Mouse (Mus musculus): ENCODE results near the gene Scube2.

Scube2 gene

GRCm38 (mm10) chr7:109865370-109866229 lies at the start of gene Scube2:
Scube2 (minus strand) TSS chr7:109865679.
- DNase-seq (ENCODE audit: low spot score), result no peak

DNA sequence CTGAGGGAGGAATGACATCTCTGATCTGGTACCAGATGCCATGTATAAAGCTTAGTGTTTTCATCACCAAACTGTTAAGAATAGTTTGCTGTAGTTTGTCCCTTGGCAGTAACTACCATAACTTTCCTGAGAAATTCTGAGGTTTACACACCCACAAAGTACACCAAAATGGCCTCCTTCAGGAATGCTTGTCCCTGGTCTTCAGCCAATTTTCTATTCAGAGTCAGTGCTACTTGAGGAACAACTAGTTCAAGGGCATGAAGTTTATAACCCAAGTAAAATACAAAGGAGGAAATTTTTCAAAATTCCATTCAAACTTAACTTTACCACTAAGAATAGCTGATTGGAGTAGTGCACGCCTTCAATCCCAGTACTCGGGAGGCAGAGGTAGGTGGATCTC lies 40.7 kb upstream of the Scube2 start:
- DNase-seq (ENCODE audit: low spot score), result no peak

DNA sequence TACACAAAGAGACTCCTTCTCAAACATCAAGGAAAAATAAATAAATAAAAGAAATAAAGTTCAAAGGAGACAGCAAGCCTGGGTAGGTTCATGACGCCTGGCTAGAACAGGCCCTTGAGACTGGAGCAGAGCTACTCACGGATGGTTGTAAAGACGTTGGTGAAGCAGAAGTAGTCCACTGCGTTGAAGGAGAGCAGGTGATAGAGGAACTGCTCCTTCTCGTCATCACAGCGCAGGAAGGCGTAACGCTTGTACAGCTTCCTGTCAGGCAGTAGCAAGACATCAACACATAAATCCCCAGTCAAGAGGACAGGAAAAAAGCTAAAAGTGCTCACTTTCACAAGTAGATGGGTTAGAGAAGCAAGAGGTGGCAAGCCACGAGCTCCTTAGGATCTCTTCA lies 35.4 kb upstream of the Scube2 start:
- peak; percentile 2 for DNase-seq (ENCODE audit: low spot score)

DNA sequence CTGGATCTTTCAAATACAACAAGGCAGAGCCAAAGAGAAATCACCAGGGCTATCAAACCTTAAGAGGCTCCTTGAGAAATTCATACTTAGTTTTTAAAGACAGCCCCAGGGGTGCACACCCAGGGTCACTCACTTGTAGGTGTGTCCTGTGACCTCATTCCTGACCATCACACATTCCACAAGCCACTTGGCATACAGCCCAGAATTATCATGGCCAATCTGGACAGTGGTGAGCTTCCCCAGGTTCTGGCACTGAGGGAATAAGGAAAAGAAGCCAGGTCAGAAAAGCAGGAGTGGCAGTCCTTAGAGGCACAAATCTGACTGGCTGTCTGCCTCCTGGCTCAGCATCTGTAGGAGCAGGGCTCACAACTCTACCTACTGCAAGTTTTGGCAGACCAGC lies 33.4 kb upstream of the Scube2 start:
- DNase-seq (ENCODE audit: low spot score), result no peak

DNA sequence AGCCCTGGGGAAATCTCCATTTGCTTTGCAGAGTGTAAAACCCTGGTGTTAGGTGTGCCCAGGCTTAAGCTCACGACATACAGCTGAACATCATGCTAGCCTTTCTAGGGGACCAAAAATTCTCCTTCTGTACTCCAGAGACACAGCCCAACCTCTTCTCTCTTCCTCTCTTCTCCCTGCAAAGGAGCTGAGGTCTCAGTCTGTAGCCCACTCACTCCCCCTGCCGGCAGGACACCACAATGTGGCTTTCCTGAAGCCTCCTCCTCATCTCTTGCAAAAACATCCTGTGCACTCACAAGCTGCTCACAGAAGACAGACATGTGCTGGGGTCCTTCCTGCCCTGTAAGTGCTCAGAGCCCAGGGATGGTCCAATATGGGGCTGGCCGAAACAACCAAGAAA lies 27.1 kb upstream of the Scube2 start:
- peak; percentile 34 for DNase-seq (ENCODE audit: low spot score)

- no peak for DNase-seq (ENCODE audit: low spot score)
Measured at GRCm38 (mm10) chr7:109891786-109892185, 26.3 kb upstream of the Scube2 start.

DNA sequence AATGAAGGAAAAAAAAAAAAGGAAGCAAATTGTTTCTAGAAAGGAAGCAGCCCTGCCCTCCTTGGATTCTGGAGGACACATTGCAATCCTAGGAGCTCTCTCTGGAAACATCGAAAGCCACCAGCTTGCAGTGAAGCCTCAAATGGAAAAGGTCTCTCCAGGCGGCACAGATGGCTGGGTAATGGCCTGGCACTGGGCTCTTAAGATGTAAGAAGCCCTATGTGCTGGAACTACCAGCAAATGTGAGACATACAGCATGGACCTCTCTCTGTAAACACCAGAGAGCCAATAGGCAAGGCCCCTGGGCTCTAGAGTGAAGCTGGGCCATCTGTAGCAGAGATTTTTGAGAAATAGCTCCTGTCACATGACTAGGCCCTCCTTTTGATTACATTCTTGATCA lies 24.8 kb upstream of the Scube2 start:
- no peak for DNase-seq (ENCODE audit: low spot score)

GRCm38 (mm10) chr7:109889300-109889699 lies 23.8 kb upstream of the Scube2 start:
- DNase-seq (ENCODE audit: low spot score), result no peak

- no peak for DNase-seq (ENCODE audit: low spot score)
Measured at GRCm38 (mm10) chr7:109886249-109886648, 20.8 kb upstream of the Scube2 start.

GRCm38 (mm10) chr7:109882574-109882973 lies 17.1 kb upstream of the Scube2 start:
- no peak for DNase-seq (ENCODE audit: low spot score)

DNA sequence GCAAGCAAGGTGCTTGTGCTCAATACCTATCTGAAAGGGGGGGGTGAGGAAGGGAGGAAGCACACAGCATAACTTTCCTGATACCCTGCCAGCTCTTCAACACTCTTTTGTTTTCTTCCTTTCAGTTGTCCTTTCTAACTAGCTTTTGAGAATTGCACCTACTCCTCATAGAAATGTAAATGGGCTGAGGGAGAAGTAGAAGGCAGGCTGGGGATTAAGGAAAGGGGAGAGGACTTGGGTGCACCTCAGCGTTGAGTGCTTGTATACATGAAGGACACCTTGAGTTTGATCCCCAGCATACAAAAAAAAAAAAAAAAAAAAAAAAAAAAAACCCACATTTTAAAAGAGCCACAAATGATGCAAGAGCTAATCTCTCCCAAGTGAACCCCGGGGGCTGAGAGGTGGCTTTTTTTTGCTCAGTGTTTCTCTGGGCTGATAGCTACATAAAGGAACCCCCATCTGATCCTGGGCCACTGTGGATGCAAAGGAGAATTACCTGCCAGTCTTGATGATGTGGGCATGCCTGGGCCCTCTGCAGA lies 16.2 kb upstream of the Scube2 start:
- no peak for DNase-seq (ENCODE audit: low spot score)

- DNase-seq (ENCODE audit: low spot score), result no peak
Measured at GRCm38 (mm10) chr7:109879158-109879557, 13.7 kb upstream of the Scube2 start.

DNA sequence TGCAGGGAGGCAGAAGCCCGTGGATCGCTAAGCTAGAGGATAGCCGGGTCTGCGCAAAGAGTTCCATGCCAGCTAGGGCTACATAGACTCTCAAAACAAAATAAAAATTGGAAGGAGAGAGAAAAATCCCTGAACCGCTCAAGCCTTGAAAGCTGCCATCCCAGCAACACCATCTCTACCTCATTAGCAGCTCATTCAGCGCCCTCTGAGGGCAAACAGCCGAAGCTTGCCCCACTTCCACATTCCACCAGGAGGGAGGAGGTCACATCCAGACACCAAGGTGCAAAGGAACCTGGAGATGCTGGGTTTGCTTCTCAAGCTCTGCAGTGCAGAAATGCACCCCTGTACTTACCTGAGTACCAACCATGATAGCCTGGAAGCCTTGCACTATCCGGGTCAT lies 10.6 kb upstream of the Scube2 start:
- no peak for DNase-seq (ENCODE audit: low spot score)

GRCm38 (mm10) chr7:109875598-109875997 lies 10.1 kb upstream of the Scube2 start:
- no peak for DNase-seq (ENCODE audit: low spot score)

DNA sequence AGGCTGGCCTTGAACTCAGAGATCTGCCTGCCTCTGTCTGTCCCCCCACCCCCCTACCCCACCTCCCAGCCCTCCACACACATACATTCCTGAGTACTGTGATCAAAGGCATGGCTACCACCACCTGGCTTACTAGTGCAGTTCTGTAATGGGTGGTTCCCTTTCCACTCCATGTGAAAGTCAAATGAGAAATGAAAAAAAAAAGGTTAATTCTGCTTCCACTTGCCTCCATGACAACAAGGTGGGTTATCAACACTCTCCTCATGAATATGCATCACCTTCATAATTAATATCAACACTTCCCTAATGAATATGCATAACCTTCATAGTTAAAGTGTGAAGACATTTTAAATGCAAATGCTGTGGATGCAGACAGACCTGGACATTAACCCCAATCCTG lies 9.6 kb upstream of the Scube2 start:
- no peak for DNase-seq (ENCODE audit: low spot score)

DNA sequence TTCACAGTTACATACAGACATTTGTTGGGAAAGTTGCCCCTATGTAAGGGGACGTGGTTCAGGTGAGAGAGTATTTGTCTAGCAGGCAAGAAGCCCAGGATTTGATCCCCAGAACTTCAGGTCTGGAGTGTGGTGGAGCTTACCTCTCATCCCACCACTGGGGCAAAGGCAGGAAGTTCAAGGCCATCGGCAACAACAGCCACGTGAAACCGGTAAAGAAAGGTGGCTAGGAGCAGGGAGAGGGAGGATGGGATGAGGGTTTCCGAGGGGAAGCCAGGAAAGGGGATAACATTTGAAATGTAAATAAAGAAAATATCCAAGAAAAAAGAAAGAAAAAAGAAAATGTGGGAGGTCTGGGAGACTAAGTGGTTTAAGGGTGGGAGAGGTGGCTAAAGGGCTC lies 7.7 kb upstream of the Scube2 start:
- DNase-seq (ENCODE audit: low spot score), result no peak

GRCm38 (mm10) chr7:109871232-109871631 lies 5.8 kb upstream of the Scube2 start:
- no peak for DNase-seq (ENCODE audit: low spot score)

DNA sequence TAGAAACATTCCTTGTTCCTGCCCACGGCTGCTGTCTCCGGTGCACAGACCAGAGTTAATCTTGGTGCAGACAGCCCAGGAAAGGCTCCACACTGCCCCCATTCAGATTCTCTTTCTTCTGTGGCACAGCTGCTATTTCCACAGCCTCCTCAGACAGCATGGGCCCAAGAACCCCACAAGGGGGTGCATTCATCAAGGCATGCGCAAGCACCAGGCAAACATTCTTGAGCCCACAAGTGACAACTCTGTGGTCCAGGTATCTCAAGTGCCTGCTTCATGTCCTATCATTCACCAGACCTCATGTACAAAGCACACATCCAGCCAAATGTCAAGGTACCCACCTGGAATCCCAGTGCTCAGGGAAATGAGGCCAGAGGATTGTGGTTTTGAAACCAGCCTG lies 3.0 kb upstream of the Scube2 start:
- DNase-seq (ENCODE audit: low spot score), result no peak

DNA sequence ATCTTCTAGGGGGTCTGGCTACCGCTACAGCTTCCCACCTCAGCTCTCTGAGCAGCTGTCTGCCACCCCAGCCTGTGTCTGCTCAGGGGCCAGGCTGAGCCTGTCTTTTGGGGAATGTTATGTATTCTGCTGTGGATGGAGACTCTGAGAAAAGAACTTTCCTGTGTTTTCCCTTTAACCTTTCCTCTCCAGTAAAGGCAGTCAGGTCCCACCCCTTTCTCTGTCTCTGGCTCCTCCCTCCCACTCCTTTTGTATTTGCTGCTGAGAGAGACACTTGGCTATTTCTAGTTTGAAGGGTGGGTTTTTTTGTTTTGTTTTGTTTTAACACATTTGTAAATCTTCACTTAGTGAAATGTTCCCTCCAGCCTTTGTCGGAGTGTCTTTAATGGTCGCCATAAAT lies 1.2 kb upstream of the Scube2 start:
- DNase-seq (ENCODE audit: low spot score), result no peak

DNA sequence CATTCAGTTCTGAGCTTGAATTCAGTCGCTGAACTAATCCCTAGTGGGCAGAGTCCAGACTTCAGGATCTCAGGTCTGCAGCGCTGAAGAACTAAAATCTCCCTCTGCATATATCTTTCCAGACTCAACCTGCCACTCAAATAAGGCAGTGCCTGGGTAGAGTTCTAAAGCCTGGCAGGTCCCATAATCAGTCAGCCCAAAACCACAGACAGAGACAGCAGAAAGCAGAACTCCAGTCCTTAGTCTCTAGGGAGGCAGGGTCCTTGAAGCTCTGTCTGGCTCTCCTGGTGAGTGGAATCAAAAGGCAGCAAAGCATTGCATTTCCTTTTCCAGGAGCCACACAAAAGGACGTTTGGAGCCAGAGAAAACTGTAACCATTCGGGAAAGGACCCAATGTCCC lies 1.9 kb downstream of the Scube2 start:
- no peak for DNase-seq (ENCODE audit: low spot score)

DNA sequence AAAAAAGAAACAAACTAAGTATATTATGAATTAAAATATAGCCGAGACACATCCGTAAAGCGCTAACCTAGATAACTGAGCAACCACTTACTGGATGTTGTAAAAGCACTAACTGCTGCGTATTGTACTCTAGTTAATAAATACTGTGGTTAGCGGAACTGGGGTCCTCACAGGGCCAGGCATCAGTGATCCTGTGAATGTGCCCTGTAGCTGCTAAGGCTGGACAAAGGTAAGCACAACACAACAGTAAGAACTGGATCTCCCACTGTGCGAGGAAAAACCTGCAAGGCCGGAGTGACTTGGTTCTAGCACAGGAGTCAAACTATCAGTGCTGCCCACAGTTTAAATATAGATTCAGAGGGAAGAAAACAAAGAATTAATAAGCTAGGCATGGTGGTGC lies 5.3 kb downstream of the Scube2 start:
- DNase-seq (ENCODE audit: low spot score), result no peak

DNA sequence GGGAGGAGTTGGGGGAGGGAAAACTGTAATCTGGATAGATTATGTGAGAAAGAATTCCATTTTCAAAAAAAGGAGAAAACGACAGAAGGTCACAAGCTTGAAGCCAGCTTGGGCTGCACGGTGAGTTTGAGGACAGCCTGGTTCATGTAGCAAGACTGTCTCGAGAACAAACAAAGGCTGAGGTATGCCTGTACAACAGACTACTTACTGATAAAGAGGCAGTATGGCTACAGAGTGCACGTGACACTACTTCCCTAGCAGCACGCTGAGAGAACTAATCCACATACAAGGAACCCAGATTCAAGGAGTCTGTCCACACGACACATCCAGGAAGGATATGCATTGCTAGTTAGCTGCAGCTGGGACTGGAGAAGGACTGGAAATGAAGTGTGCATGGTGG lies 6.1 kb downstream of the Scube2 start:
- DNase-seq (ENCODE audit: low spot score), result no peak

- DNase-seq (ENCODE audit: low spot score), result no peak
Measured at GRCm38 (mm10) chr7:109852752-109853212, 12.7 kb downstream of the Scube2 start.

- no peak for DNase-seq (ENCODE audit: low spot score)
Measured at GRCm38 (mm10) chr7:109852017-109852416, 13.5 kb downstream of the Scube2 start.

All from T-cell, adult 2 months (primary cell).